Comparison of ENCODE assay signal across 7 mouse cellular contexts in the genomic region with DNA sequence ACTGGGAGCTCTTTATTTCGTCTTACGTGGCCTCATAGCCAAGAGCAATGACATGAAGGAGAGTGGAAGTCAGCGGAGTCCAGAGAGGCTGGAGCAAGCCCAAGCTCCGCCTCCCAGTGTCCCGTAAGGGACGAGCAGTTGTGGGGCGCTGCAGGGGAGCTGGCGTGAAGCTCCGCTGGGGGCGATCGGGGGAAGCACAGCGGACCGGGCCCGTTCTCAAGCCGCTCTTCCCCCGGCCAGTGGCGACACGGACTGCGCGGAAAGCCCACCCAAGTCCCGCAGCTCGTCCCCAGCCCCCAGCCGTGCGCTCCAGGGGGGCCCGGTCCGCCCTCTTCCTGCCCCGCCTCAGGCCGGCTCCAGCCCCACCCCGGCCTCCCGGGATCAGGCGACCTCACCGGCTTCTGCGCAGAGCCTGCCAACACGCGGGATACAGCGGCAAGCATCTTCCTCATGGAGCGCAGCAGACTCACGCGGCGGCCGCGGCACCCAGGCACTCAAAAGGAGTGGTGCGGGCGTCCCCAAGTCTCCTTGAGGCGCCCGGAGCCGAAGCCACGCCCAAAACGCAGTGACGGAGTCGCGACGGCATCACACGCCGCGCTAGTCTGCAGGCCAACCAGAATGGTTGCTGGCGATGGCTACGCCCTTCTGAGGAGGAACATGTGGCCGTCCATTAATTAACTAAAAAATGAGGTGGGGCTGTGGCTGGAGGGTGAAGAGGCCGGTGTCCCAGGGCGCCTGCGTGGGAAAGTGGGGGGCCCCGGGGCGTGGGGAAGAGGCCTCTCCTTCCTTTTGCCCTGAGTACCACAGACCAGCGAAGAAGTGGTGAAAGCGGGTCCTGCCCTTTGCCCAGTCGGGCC. TPM values are rescaled to one million over a fixed set of nuclear protein-coding genes. Genes with fewer than 3 reads are reported as not detected.
DNase-seq lines count a peak whose midpoint lies in the region; ATAC-seq lines count a peak whose summit lies in the region.

TSS of gene Pdha1 (minus strand) at position 553 of the 857 bp plus-strand sequence.

- H3K27ac ChIP-seq in intestine, embryonic 15.5 days = peak within 1 kb of the TSS; percentile 94
- peak within 1 kb of the TSS; percentile 92 for H3K27ac ChIP-seq in midbrain, embryonic 10.5 days (replicated peaks)

- H3K9me3 ChIP-seq in intestine, embryonic 15.5 days = no peaks in the 10 kb centered on the region
- H3K9me3 ChIP-seq in midbrain, embryonic 10.5 days (replicated peaks) = no peaks in the 10 kb centered on the region

- H3K9ac ChIP-seq in intestine, embryonic 15.5 days = peak within 1 kb of the TSS; percentile 66

- H3K27me3 ChIP-seq in intestine, embryonic 15.5 days (replicated peaks) = no peaks in the 10 kb centered on the region
- H3K27me3 ChIP-seq in midbrain, embryonic 10.5 days (ENCODE audit: low read depth, poor library complexity, severe bottlenecking) = peaks cover 74% of the 10 kb centered on the region

- DNase-seq in adrenal gland, adult (ENCODE audit: inconsistent age in 2 of 2, low spot score in 1 of 2) = peak; percentile 89 to 95
- peak; percentile 86 for DNase-seq in embryo, embryonic 10.5 days (ENCODE audit: low spot score)
- DNase-seq in gastrocnemius, postnatal 25 days = peak; percentile 87
- DNase-seq in left cerebral cortex, postnatal 25 days (ENCODE audit: low spot score in 2 of 2) = peak; percentile 85 to 89
- peak; percentile 85 for DNase-seq in midbrain, embryonic 10.5 days (ENCODE audit: low spot score)
- peak; percentile 76 for DNase-seq in right cerebral cortex, postnatal 4 days

- H3K4me1 ChIP-seq in intestine, embryonic 15.5 days (replicated peaks) = no peaks in the 10 kb centered on the region
- H3K4me1 ChIP-seq in midbrain, embryonic 10.5 days = peaks cover 23% of the 10 kb centered on the region

- H3K4me3 ChIP-seq in intestine, embryonic 15.5 days (replicated peaks) = peak within 1 kb of the TSS; percentile 58
- peak within 1 kb of the TSS; percentile 74 for H3K4me3 ChIP-seq in midbrain, embryonic 10.5 days

- H3K4me2 ChIP-seq in intestine, embryonic 15.5 days (replicated peaks) = peak within 1 kb of the TSS; percentile 58

- ATAC-seq in intestine, embryonic 15.5 days = peak; percentile 98

- intact Hi-C loops in left cerebral cortex, postnatal 25 days (cut with DNase I) = no loop called here

- 20% methylated on average over 64 of the region's 67 CpGs for WGBS in intestine, embryonic 15.5 days
- 18% methylated on average over 67 of the region's 67 CpGs for WGBS in midbrain, embryonic 10.5 days

- no peaks in the 10 kb centered on the region for H3K36me3 ChIP-seq in intestine, embryonic 15.5 days
- H3K36me3 ChIP-seq in midbrain, embryonic 10.5 days = no peaks in the 10 kb centered on the region

RNA-seq across cellular contexts. Expression of gene Pdha1, which starts in this region (rescaled TPM):
- total RNA-seq in gastrocnemius, postnatal 25 days (2021) = 100 to 1,000 TPM; 569 to 672 TPM
- 141 and 145 TPM in 2 replicates for polyA plus RNA-seq in intestine, embryonic 15.5 days (2015; fragmentation: Nextera tagmentation; extraction: Ambion mirVana)
- 100 to 1,000 TPM; 226 to 243 TPM for total RNA-seq in left cerebral cortex, postnatal 25 days (2021)
- 136 and 139 TPM in 2 replicates for polyA plus RNA-seq in midbrain, embryonic 10.5 days (2016; fragmentation: Nextera tagmentation; extraction: Ambion mirVana)

Comparison
In these comparisons a context has a peak if more than half of its experiments do, and no peak if none do; other contexts are left out.
1. Peak in every context shown above with its lines: DNase-seq, ATAC-seq, H3K4me3 ChIP-seq and H3K27ac ChIP-seq.